Mouse (Mus musculus): Measurements from ENCODE around the gene Wdr89. TPM values are rescaled to one million over a fixed set of nuclear protein-coding genes. Genes with fewer than 3 reads are reported as not detected.

Wdr89 gene
- polyA plus RNA-seq, 1 experiment from 2014 or later = 7.1 TPM

DNA sequence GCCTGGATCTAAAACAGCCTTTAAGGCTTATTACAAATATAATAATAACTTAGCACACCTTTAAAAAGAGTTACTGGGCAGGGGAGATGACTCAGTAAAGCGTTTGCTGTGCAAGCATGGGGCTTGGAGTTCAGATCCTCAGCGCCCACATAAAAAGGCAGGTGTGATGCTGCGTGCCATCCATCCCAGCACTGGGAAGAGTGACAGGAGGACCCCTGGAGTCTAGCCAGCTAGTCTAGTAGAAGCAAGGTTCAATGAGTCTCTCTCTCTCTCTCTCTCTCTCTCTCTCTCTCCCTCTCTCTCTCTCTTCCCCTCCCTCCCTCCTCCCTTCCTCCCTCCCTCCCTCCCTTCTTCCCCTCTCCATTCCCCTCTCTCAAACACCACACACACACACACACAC is 53.8 kb downstream of the Wdr89 start:
- no peaks in the 10 kb centered on the region for H3K9me3 ChIP-seq (ENCODE audit: control insufficient read depth, low read length)
- H3K27ac ChIP-seq (ENCODE audit: low read depth, low read length) = no peak overlapping the region
- no peak overlapping the region for H3K4me2 ChIP-seq (ENCODE audit: low read length)
- H3K36me3 ChIP-seq (ENCODE audit: control insufficient read depth, insufficient read depth, low read length) = no peaks in the 10 kb centered on the region
- no peak overlapping the region for H3K4me3 ChIP-seq (ENCODE audit: low read length)
- WGBS = 53% methylated on average over 3 of the region's 3 CpGs
- no peak for ATAC-seq
- no peaks in the 10 kb centered on the region for H3K27me3 ChIP-seq (replicated peaks; ENCODE audit: control insufficient read depth, insufficient read depth, low read length)
- H3K9ac ChIP-seq (ENCODE audit: low read depth, low read length) = no peak overlapping the region
- peaks cover 3% of the 10 kb centered on the region; the same call in 1 of the 2 replicates for H3K4me1 ChIP-seq (ENCODE audit: control insufficient read depth, insufficient read depth, low read depth, low read length)

DNA sequence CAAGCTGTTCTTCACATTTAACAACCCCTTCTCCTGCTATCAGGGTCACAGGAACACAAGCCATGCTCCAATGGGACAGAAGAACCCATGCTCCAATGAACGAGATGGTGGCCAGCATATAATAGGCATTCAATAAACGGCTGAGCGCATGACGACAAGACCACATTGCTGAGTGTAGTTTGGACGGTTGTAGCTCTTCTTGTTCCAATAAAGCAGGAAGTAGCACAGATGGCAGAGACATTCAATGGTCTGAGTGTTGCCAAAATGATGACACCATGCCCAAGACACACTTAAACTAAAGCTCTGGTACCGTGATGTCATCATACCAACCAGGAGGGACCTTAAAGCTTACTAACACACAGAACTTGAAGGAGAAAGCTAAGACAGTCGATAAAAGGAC is 56.6 kb downstream of the Wdr89 start:
- no peak for ATAC-seq
- Histone ChIP-seq H3K4me2 (ENCODE audit: low read length) (no peak overlapping the region), H3K36me3 (ENCODE audit: control insufficient read depth, insufficient read depth, low read length) (no peaks in the 10 kb centered on the region), H3K9ac (ENCODE audit: low read depth, low read length) (no peak overlapping the region), H3K4me1 (ENCODE audit: control insufficient read depth, insufficient read depth, low read depth, low read length) (peaks cover 3% of the 10 kb centered on the region; the same call in 1 of the 2 replicates), H3K4me3 (ENCODE audit: low read length) (no peak overlapping the region), H3K9me3 (ENCODE audit: control insufficient read depth, low read length) (no peaks in the 10 kb centered on the region), H3K27me3 (replicated peaks; ENCODE audit: control insufficient read depth, insufficient read depth, low read length) (no peaks in the 10 kb centered on the region), H3K27ac (ENCODE audit: low read depth, low read length) (no peak overlapping the region)
- 79% methylated on average over 7 of the region's 7 CpGs for WGBS

DNA sequence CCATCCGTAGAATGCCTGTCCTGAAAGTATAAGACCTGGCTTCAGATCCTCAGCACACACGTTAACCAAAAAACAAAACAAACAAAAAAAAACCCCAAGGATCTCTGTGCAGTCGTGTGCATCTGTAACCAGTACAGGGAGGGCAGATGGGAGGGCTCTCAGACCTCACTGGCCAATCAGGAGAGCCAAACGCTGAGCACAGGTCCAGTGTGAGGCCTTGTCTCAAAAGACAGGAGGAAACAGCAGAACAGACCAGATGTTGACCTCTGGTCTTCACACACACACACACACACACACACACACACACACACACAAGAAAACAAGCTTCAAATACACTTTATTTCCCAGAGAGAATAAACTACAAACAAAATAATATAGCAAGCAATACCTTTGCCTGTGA is 69.8 kb downstream of the Wdr89 start:
- no peak overlapping the region for H3K9ac ChIP-seq (ENCODE audit: low read depth, low read length)
- no peak for ATAC-seq
- 17% methylated on average over 4 of the region's 4 CpGs for WGBS
- H3K4me1 ChIP-seq (ENCODE audit: control insufficient read depth, insufficient read depth, low read depth, low read length) = peaks cover under 1% of the 10 kb centered on the region
- no peak overlapping the region for H3K4me3 ChIP-seq (ENCODE audit: low read length)
- H3K27ac ChIP-seq (ENCODE audit: low read depth, low read length) = no peak overlapping the region
- H3K36me3 ChIP-seq (ENCODE audit: control insufficient read depth, insufficient read depth, low read length) = no peaks in the 10 kb centered on the region
- H3K9me3 ChIP-seq (ENCODE audit: control insufficient read depth, low read length) = no peaks in the 10 kb centered on the region
- no peaks in the 10 kb centered on the region for H3K27me3 ChIP-seq (replicated peaks; ENCODE audit: control insufficient read depth, insufficient read depth, low read length)
- no peak overlapping the region for H3K4me2 ChIP-seq (ENCODE audit: low read length)

DNA sequence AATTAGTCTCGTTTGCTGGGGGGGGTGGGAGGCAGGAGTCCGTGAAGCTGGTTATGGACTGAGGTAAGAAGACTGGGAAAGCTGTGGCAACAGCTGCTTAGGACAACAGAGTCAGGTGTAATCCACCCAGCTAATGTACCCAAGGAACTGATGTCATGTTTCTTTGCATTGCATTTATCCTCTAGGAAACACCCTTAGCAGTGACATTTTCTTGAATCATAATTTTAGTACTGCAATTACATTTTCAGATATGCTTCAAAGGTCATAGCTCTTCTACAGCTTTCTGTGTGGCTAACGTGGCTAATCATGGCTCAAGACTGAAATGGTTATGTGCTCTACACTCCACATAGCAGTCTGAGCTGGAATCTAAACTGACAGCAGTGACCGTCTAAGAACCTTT is 70.3 kb downstream of the Wdr89 start:
- 63% methylated on average over 4 of the region's 4 CpGs for WGBS
- H3K27me3 ChIP-seq (replicated peaks; ENCODE audit: control insufficient read depth, insufficient read depth, low read length) = no peaks in the 10 kb centered on the region
- peaks cover 6% of the 10 kb centered on the region for H3K4me1 ChIP-seq (ENCODE audit: control insufficient read depth, insufficient read depth, low read depth, low read length)
- H3K36me3 ChIP-seq (ENCODE audit: control insufficient read depth, insufficient read depth, low read length) = no peaks in the 10 kb centered on the region
- H3K9ac ChIP-seq (ENCODE audit: low read depth, low read length) = no peak overlapping the region
- H3K4me3 ChIP-seq (ENCODE audit: low read length) = no peak overlapping the region
- no peaks in the 10 kb centered on the region for H3K9me3 ChIP-seq (ENCODE audit: control insufficient read depth, low read length)
- no peak overlapping the region for H3K4me2 ChIP-seq (ENCODE audit: low read length)
- no peak overlapping the region for H3K27ac ChIP-seq (ENCODE audit: low read depth, low read length)
- no peak for ATAC-seq

DNA sequence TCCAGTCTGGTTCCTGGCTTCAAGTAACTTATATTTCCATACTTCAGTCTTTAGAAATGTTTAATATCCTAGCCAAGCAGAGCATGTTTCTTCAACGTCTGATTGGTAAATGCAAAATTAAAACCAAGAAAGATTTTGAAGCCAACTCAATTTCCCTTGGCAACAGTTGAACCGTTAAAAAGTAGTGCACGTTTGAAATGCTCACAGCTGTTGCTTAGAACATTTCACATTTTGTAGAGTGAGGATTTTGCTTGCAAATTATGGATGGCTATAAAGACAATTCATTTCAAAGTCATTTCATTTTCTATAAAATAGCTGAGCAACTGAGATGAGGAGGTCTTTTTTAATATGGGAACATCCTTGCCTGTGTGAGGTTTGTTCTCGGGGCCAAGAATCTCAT is 71.6 kb downstream of the Wdr89 start:
- ATAC-seq = no peak
- 80% methylated on average over 4 of the region's 4 CpGs for WGBS
- H3K9ac ChIP-seq (ENCODE audit: low read depth, low read length) = no peak overlapping the region
- H3K4me1 ChIP-seq (ENCODE audit: control insufficient read depth, insufficient read depth, low read depth, low read length) = peaks cover 14% of the 10 kb centered on the region
- no peak overlapping the region for H3K4me3 ChIP-seq (ENCODE audit: low read length)
- no peak overlapping the region for H3K4me2 ChIP-seq (ENCODE audit: low read length)
- no peaks in the 10 kb centered on the region for H3K9me3 ChIP-seq (ENCODE audit: control insufficient read depth, low read length)
- H3K27me3 ChIP-seq (replicated peaks; ENCODE audit: control insufficient read depth, insufficient read depth, low read length) = no peaks in the 10 kb centered on the region
- no peak overlapping the region for H3K27ac ChIP-seq (ENCODE audit: low read depth, low read length)
- H3K36me3 ChIP-seq (ENCODE audit: control insufficient read depth, insufficient read depth, low read length) = no peaks in the 10 kb centered on the region

DNA sequence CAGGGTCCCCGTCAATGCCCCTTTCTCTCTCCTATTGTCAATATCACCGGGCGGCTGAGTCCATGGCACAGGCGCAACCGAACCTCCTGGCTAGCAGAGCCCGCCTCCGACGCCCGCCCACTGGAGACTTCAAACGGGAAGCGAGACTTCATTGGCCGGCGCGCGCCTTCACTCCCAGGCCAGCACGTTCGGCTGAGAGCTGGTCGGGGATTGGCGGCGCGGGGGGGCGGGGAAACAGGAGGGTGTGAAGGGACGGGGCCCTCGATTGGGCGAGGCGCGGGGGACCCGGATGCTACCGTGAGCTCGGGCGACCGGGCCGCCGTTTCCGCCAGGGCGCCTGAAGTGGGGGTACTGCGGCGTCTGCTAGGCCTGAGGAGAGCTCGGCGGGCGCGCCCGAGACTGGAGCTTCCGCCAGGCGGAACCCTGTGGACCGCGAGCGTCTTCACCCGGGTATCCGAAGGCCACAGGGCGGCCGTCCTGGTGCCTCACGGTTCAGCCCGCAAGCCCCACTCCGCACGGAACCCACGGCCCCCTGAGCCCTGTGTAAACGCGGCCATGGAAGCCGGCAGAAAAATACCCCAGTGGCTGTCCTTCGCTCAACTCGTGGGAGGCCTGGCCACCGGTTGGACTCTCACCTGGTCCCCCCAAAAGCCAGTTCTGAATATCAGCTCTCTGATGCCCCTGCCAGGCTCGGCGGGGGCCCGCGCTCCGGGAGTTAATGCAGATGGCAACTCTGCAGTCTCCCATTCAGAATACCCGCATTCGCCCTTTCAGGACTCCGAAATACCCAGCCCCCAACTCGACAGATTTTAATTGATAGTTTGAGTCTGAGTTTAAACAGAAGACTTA is 73.0 kb downstream of the Wdr89 start, which contains the start of gene Ppp2r5e:
Gene Ppp2r5e (minus strand): TSS at position 92 of the 849 bp plus-strand sequence.
- Histone ChIP-seq H3K27me3 (replicated peaks; ENCODE audit: control insufficient read depth, insufficient read depth, low read length) (no peaks in the 10 kb centered on the region), H3K4me3 (ENCODE audit: low read length) (peak within 1 kb of the TSS; percentile 98), H3K36me3 (ENCODE audit: control insufficient read depth, insufficient read depth, low read length) (no peaks in the 10 kb centered on the region), H3K4me1 (ENCODE audit: control insufficient read depth, insufficient read depth, low read depth, low read length) (peaks cover 14% of the 10 kb centered on the region), H3K9ac (ENCODE audit: low read depth, low read length) (peak within 1 kb of the TSS; percentile 99), H3K27ac (ENCODE audit: low read depth, low read length) (peak within 1 kb of the TSS; percentile 97), H3K4me2 (ENCODE audit: low read length) (peak within 1 kb of the TSS; percentile 80), H3K9me3 (ENCODE audit: control insufficient read depth, low read length) (no peaks in the 10 kb centered on the region)
- ATAC-seq = peak; percentile 99
- under 1% methylated on average over 68 of the region's 72 CpGs for WGBS

DNA sequence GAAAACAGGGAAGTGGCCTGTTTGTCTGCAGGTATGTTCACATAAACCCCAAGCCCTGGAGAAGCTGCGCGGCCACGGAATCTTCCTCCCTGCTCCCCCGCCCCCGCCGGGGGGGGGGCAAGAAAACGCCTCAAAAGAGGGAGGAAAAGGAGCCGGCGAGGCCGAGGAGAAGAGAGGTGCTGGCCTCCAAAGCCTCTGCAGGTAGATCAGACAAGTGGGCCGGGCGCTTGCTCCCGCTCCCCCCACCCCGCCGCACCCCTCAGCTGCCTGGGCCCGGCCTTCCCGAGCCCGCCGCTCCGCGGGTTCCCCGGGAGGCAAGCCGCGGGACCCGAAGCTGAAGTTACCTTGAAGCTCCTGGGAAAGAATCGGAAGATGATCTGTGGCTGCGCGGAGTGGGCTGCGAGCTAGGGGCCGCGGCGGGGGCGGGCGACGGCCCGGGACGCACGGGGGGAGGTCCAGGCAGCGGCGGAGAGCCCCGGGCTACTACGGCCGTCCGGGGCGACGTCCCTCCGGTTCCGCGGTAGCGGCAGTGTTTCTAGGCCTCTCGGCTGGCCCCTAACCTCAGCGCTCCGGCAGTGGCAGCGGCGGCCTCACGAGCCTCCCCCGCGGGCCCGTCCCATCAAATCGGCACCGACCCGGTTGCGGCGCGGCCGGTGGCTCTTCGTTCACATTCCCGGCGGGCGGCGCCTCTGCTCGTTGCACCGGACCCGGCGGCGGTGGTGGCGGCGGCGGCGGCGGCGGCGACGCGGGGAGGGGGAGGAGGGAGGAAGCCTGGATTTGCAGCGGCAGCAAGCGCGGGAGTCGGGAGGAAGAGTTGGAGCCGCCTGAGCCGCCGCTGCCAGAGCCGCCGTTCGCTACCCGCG is 73.8 kb downstream of the Wdr89 start:
- H3K4me1 ChIP-seq (ENCODE audit: control insufficient read depth, insufficient read depth, low read depth, low read length) = peaks cover 14% of the 10 kb centered on the region
- H3K4me3 ChIP-seq (ENCODE audit: low read length) = peak overlapping the region; percentile 98
- no peaks in the 10 kb centered on the region; the same call in 1 of the 2 replicates for H3K36me3 ChIP-seq (ENCODE audit: control insufficient read depth, insufficient read depth, low read length)
- H3K4me2 ChIP-seq (ENCODE audit: low read length) = peak overlapping the region; percentile 80
- H3K27me3 ChIP-seq (replicated peaks; ENCODE audit: control insufficient read depth, insufficient read depth, low read length) = no peaks in the 10 kb centered on the region
- no peaks in the 10 kb centered on the region for H3K9me3 ChIP-seq (ENCODE audit: control insufficient read depth, low read length)
- peak overlapping the region; percentile 97 for H3K27ac ChIP-seq (ENCODE audit: low read depth, low read length)
- under 1% methylated on average over 74 of the region's 97 CpGs for WGBS
- 0 out of 2 replicates have a peak, but pooled peaks have one; percentile 0 for ATAC-seq
- H3K9ac ChIP-seq (ENCODE audit: low read depth, low read length) = peak overlapping the region; percentile 99

DNA sequence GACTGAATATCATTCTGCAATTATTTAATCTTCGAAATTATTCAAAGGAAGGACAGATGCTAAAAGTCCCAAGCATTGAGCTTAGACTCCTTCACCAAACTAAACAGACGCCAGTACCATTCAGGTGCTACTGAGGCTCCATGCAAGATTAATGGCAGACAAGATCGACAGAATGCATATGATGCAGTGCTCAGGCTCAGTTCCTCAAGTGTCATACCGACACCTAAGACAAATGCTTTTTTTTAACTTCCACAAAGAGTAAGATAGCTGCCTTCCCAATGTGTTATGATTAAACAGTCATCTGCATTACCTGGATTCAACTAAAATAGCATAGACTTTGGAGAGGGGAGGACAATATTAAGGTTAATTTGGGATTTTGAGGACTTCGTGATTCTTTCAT is 74.9 kb downstream of the Wdr89 start:
- Histone ChIP-seq H3K27ac (ENCODE audit: low read depth, low read length) (no peak overlapping the region), H3K4me3 (ENCODE audit: low read length) (peak overlapping the region; percentile 98), H3K4me1 (ENCODE audit: control insufficient read depth, insufficient read depth, low read depth, low read length) (peaks cover 14% of the 10 kb centered on the region), H3K36me3 (ENCODE audit: control insufficient read depth, insufficient read depth, low read length) (peaks cover 2% of the 10 kb centered on the region; the same call in 1 of the 2 replicates), H3K4me2 (ENCODE audit: low read length) (peak overlapping the region; percentile 80), H3K27me3 (replicated peaks; ENCODE audit: control insufficient read depth, insufficient read depth, low read length) (no peaks in the 10 kb centered on the region), H3K9ac (ENCODE audit: low read depth, low read length) (peak overlapping the region; percentile 38), H3K9me3 (ENCODE audit: control insufficient read depth, low read length) (no peaks in the 10 kb centered on the region)
- 38% methylated on average over 5 of the region's 5 CpGs for WGBS
- ATAC-seq = no peak

DNA sequence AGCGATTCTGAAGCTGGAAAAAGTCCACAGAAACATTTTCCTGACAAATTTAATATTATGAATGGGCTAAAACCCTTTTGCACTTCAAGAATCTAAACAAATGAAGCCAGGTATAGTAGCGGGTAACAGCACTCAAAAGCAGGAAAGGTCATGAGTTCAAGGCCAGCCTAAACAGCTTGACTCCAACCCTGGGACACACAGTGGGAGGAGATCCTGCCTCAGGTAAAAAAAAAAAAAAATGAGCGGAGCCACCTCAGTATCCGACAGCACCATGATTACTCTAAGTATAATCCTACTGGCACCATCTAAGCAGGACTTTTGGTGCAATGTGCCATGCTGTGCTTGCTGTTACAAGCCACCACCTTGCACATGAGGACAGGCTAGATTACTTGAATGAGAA is 75.5 kb downstream of the Wdr89 start:
- no peak overlapping the region for H3K9ac ChIP-seq (ENCODE audit: low read depth, low read length)
- no peak for ATAC-seq
- no peaks in the 10 kb centered on the region for H3K27me3 ChIP-seq (replicated peaks; ENCODE audit: control insufficient read depth, insufficient read depth, low read length)
- H3K36me3 ChIP-seq (ENCODE audit: control insufficient read depth, insufficient read depth, low read length) = peaks cover 5% of the 10 kb centered on the region; the same call in 1 of the 2 replicates
- H3K4me2 ChIP-seq (ENCODE audit: low read length) = peak overlapping the region; percentile 80
- no peak overlapping the region for H3K4me3 ChIP-seq (ENCODE audit: low read length)
- H3K4me1 ChIP-seq (ENCODE audit: control insufficient read depth, insufficient read depth, low read depth, low read length) = peaks cover 14% of the 10 kb centered on the region
- 72% methylated on average over 4 of the region's 4 CpGs for WGBS
- H3K9me3 ChIP-seq (ENCODE audit: control insufficient read depth, low read length) = no peaks in the 10 kb centered on the region
- no peak overlapping the region for H3K27ac ChIP-seq (ENCODE audit: low read depth, low read length)

Measured in hindbrain, embryonic 16.5 days (tissue).